Mouse (Mus musculus): Measurements from ENCODE around the gene Saa1.
"Not testable (repeated sequence)": the region's sequence is repeated elsewhere in the genome, so short reads cannot be mapped to it uniquely, and the experiment has no call there.

The Saa1 gene

DNA sequence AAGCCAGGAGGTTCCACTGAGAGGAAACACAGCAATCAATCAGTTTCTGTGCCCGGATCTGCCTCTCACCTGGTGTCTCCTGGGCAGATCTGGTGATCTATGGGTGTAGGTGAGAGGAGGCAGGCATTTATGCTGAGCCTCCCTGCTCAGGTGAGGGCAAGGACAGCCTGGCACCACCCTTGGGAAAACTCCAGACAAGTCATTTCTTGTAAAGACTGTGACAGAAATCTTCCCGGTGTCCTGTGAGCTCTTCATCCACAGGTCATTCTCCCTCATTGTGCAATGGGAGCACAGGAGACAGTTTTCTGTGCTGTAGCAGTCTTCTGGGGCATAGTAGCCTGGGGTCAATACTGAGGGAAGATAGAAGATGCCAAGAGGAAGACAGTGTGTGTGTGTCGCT lies at the start of gene Saa1:
Saa1 (minus strand) TSS at position 101 of the 400 bp plus-strand sequence.
- DNase-seq (ENCODE audit: low spot score): not testable (repeated sequence)

DNA sequence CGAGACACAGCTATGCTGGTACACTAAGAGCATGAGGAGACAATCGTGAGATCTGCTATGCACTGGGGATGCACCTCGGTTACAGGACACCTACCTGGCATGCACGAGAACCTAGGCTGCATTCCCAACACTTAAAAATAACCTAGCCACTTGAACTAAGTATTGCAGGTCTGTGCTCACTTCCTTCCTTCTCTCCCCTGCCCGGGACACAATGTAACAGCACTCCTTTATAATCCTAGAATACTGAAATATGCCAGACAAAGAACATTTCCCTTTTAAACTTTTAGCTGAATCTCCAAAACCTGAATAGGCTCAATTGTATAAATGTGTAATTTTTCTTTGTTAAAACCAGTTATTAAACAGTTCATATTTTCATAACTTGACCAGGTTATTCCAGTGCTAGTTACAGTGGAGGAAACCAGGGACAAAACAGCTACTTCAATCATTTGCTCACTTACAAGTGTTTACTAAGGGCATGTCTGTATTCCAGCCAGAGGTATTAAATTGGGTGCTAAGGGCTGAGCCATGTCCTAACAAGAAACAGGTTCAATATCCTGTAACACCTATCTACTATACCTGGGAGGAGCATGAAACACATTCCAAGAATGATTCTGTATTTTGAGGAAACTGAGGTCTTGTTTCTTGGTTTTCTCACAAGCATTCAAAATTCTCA lies 46.5 kb upstream of the Saa1 start:
- no peak for DNase-seq (ENCODE audit: low spot score)

DNA sequence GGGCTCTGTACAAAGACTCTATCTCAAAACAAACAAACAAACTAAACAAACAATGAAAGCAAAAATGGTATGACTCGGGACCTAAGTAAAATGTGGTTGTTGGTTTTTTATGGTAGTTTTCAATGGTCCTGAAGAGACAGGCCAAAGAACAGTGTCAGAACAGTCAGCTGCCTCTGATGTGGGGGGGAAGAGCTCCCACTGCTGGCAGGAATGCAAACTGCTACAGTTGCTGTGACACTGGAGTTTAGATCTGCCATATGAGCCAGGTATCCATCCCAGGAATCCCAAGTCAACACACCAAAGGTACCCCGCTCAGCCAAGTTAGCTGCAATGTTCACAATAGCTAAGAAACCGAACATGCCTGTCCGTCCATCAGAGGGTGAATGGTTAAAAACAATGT lies 27.9 kb upstream of the Saa1 start:
- DNase-seq (ENCODE audit: low spot score): peak; percentile 66

DNA sequence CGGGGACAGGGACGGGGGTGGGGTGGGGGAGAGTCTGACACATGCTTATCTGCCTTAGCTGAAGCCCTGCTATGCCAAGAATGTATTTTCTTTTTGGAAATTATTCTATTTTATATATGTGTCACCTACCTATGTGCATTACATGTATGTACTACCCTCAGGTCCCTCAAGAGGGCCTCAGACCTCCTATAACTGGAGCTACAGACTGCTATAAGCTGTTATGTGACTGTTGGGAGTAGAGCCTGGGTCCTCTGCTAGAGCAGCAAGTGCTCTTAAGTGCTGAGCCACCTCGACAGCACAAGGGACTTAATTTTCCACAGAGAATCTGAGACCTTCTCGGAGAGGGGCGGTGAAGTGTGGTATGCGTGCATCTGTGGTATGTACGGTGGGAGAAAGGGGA lies 25.7 kb upstream of the Saa1 start:
- DNase-seq (ENCODE audit: low spot score): no peak

DNA sequence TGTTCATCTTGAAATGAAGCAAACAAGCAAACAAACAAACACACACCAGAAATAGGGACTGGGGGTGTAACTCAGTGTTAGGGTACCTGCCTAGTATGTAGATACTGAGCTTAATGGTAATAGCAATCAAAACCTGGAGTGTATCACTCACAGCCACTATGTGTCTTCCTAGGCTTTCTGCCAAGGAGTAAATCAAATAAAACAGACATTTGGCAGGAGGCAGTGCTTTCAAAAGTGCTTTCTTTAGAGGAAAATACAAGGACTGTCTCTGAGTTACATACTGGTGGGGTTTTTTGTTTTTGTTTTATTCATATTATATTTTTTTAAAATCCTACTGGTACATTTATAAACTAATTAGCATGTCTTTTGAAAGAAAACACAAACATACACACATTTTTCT lies 24.6 kb upstream of the Saa1 start:
- no peak for DNase-seq (ENCODE audit: low spot score)

DNA sequence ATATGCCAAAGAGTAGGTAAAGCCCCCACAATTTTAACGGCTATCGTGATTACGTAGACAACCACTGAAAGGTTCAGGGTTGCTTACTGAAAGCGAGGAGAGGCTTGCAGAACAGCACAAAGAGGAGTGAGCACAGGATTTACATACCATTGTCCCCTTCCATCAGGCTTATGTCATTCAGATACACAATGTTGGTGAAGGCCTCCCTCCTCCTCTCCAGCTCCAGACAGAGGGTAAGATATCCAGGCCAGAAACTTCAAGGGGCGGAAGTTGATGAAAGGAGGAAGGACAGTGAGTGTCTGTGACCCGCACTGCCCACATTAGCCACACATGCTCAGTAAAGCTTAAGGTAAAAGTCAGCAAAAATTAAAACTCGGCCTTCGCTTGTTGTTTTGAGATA lies 21.9 kb upstream of the Saa1 start:
- DNase-seq (ENCODE audit: low spot score): no peak

DNA sequence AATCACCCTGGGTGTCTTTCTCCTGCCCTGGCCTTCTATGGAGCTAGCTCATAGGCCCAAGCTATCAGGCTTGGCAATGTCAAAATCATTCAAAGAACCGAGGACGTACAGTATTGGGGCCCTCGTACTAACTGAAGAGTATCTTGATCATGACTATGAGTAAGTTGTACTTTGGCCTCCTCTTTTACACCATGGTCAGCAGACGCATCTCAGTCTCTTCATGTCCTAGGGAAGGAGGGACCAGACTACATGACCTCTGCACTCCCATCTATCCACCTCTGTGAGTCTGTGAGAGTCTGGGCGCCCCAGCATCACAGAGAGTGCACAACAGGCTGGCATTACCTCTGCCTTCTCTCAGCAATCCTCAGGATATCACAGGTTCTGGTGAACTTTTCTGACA lies 19.8 kb upstream of the Saa1 start:
- no peak for DNase-seq (ENCODE audit: low spot score)

DNA sequence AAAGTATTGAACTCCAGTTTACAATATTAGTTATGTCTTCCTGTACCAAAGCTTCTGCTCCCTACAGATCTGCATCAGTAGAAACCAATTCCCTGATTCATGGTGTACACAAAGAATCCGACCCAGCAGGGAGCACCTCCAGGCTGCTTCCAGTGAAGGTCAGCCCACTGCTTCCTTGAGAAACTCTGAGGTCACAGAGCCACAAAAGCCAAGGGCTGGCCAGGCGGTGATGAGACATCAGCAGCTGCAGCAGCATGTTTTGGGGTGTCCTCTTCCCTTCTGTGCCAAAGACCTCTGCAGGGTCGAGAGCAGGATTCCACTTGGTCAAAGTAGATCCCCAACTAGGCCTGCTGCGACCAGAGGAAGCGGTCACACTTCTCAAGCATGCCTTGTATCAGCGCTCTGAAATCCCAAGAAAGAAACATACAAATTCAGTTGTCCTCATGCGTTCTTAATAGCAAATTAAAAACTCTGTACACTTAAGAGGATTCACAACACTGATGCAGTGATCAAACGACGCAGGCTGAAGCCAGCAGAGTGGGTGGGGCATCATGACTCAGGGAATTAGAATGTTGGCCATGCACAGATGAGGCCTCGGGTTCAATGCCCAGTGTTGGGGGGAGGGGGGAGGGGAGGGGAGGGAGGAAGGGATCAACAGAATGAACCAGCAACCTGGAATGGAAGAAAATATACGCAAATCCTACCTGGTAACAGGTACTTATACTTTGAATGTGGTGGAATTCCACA lies 18.4 kb upstream of the Saa1 start:
- no peak for DNase-seq (ENCODE audit: low spot score)

DNA sequence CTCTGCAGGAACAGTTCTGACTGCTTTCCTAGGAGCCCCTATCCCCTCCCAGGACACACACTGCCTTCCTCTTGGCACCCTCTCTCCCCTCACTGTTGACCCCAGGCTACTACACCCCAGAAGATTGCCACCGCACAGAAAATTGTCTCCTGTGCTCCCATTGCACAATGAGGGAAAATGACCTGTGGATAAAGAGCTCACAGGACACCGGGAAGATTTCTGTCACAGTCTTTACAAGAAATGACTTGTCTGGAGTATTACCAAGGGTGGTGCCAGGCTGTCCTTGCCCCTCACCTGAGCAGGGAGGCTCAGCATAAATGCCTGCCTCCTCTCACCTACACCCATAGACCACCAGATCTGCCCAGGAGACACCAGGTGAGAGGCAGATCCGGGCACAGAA lies 8.7 kb upstream of the Saa1 start, which contains the start of gene Saa2:
Saa2 (plus strand) TSS at position 301 of the 400 bp plus-strand sequence.
- DNase-seq (ENCODE audit: low spot score): no peak

DNA sequence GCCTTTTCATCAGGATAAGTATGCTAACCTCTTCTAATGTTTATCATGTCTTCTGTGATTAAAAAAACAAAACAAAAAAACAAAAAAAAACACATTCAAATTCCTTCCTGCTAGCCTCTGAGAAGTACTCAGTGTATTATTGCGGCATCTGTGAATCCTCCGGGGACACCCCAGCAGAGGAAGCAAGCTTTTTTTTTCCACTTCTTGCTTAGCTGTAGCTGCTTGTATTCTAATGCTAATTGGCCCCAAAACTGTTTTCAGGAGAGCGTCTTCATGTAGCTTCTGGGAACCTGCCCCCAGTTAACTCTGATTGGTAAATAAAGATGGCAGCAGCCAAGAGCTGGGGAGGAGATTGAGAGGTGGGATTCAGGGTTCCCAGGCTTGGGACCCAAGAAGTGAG lies 5.7 kb upstream of the Saa1 start:
- DNase-seq (ENCODE audit: low spot score): no peak

DNA sequence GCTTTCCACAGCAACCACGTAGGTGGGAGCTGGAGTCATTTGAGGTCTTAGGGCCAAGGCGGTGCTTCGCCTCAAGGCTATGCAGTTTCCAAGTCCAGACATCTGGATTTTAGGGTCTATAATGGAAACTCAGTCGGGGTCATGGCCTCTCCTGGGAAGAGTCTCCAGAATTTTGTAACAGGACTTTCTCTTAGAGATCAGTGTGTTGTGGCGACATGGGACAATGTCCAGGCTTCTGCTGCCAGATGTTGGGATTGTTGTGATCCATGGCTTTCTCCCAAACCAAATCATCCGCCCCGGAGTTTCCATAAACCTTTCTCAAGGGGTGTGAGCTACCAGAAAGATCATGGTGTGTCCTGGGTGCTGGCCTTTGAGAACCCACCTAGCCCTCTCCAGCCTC lies 3.6 kb upstream of the Saa1 start:
- no peak for DNase-seq (ENCODE audit: low spot score)

DNA sequence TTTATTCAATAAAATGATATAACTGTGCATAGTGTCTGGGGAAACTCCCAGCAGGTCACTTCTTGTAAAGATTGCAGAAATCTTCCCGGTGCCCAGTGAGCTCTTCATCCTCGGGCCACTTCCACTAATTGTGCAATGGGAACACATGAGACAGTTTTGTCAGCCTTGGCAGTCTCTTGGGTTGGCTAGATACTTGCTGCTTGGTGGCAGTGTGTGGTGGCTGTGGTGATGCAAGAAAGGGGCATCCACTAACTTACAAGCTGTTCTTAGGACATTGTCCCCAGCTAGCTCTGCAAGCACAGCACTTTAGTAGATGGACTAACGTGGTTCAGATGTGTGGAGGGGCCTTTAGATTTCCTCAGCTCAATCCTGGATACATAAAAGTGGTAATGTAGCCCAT lies 3.0 kb upstream of the Saa1 start:
- DNase-seq (ENCODE audit: low spot score): no peak

DNA sequence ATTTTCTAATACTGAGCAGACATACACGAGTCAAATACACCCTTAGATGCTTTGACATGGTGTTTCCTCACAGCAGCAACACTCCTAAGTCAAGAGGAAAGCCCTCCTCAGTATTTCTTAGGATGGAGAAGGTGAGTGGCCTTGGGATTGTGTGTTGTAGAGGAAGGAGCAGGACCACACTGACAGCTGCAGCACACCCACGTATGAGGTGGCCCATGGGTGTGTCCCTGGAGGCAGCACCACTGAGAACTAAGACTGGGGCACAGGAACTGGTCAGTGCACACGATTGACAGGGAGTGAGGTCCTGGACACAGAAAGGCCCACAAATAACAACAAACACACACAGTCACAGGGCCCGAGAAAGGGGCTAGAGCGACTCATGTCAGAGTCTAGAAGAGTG lies 2.7 kb downstream of the Saa1 start:
- not testable (repeated sequence) for DNase-seq (ENCODE audit: low spot score)

DNA sequence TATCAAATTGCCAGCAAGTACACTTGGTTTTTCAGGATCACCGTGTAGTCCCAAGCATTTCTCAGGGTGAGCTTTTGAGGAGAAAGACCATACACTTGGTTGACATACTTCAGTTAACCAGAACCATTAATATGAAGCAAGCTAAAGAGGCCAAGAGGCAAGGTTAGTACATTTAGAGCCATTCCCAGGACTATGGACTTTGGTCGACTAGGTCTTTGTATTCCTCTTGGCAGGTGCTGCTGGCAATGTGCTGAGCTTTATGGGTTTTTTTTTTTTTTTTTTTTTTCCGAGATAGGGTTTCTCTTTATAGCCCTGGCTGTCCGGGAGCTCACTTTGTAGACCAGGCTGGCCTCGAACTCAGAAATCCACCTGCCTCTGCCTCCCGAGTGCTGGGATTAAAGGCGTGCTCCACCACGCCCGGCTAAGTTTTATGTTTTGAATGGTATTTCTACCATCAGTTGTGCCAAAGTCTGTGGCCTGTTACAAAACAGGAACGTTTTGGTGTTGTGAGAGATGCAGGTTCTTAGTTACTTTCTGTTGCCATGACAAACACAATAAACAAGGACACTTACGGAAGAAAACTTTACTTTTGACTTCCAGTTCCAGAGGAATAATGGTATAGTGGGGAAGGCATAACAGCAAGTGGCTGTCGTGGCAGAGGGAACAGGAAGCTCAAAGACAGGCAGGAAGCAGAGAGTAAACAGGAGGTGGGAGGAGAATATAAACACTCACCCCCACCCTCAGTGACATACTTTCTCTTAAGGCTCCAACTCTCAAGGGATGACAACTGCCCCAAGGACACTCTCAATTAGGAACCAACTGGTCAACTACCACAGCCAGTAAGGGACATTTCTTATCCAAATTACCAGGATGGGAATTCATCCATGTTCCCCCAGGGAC lies 4.0 kb downstream of the Saa1 start:
- DNase-seq (ENCODE audit: low spot score): no peak

DNA sequence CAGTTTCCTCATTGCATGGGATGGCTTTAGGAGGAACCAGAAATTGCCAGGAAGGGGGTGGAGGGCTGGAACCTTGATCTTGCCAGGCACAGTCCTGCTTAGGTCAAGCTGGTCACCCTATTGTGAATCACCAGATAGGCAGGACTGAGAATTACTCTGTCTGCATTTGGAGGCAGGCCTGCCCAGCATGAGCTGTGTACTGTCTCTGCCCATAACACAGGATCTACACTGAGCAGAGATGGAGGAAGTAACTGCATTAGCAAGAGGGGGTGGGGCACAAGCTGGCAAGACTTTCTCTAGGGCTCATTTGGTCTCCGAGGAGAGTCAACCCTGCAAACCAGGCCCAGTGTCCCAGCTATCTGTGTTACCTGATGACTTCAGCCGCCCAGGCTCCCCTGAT lies 7.8 kb downstream of the Saa1 start:
- no peak for DNase-seq (ENCODE audit: low spot score)

DNA sequence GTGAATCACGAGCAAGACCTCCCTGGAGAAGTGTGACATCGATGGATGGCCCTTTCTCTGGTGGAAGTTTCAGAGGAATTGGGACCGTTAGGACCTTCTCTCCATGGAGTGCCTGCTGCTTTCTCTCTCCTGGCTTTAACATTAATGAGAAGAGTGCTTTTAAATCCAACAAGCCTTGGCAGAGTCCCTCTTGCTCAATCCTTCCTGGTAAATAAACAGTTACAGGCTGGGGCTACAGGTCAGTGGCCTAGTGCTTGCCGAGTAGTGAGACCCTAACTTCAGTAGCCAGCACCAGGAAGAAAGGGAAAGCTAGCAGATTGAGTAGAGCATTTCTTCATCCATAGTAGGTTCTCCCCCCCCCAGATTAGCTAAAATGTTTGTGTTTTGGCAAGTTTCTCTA lies 10.3 kb downstream of the Saa1 start, which contains the start of gene Saa4:
Saa4 (minus strand) TSS at position 146 of the 400 bp plus-strand sequence.
- DNase-seq (ENCODE audit: low spot score): no peak

DNA sequence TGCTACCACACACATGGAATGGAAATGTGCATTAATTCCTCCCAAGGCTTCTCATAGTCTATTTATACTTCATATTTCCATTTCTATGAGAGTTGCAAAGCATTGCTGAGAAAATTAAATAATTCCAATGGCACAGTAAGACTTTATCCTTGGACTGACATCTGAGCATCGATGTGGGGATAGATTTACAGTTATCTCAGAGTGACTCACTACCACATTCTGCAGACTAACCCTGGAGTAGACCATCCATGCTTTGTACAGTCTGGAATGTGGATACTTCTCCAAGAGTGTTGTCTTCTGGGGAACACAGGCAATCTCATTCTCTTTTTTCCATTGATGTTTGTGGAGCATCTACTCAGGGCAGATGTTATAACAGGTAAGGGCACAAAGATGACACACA lies 15.2 kb downstream of the Saa1 start:
- DNase-seq (ENCODE audit: low spot score): no peak

DNA sequence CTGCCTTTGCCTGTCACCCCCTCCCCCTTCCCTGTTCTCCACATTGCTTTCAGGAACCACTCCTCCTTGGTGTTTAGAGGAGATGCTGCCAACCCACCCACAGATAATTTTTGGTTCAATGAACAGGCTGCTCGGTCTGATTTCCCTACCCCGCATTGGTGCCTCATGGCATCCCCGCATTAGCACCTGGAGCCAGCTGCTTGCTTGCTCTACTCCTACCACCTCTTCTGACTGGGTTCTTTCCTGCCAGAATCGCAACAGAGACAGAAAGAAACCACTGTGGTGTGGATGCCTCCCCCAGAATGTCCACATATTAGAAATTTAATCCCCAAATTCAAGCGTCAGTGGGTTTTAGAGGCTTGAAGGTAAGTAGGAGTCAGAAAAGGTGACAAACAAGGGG lies 18.4 kb downstream of the Saa1 start:
- DNase-seq (ENCODE audit: low spot score): no peak

DNA sequence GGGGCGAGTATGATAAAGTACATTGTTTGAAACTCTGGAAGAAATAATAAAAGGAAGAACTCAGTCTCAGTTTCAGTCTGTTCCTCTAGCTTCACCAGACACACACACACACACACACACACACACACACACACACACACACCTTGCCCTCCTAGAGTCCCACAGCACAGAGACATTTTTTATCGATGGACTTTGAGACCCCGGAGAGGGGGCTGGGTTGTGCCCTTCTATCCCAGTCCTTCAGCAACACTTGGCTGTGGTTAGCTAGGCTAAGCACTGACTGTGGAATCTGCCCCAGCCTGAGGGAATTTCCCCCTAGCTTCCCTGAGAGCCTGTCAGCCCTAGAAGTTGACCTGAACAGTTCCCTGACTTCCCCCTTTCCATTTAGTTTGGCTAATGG lies 18.9 kb downstream of the Saa1 start:
- DNase-seq (ENCODE audit: low spot score): no peak

DNA sequence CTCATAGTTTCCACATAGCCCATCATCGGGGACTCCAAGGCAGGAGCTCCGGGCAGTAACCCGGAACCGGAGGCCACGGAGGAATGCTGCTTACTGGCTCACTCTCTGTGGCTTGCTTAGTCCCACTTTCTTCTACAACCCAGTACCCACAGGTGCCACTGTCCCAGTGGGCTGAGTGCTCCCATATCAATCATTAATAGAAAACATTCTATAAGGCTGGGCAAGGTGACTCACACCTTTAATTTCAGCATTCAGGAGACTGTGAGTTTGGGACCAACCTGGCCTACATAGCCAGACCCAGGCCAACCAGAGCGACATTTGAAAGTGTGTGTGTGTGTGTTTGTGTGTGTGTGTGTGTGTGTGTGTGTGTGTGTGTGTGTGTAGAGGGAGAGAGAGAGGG lies 19.4 kb downstream of the Saa1 start:
- DNase-seq (ENCODE audit: low spot score): no peak

DNA sequence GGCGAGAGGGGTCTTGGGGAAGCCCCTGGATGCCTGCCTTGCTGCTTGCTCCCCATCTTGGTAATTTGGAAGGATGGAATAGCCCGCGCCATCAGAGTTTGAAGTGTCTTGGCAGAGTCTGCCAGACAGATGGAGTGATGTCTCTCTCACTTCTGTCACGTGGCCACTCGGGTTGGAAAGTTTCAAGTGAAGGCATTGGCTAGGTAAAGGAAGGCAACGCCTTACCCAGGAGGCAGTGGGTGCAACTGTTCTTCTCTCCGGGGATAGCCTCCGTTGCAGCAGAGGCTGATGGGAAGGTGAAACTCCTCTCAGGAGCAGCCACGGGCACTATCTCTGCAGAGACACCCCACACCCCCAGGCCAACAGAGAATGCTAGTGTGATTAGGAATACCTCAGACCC lies 22.3 kb downstream of the Saa1 start:
- DNase-seq (ENCODE audit: low spot score): no peak

DNA sequence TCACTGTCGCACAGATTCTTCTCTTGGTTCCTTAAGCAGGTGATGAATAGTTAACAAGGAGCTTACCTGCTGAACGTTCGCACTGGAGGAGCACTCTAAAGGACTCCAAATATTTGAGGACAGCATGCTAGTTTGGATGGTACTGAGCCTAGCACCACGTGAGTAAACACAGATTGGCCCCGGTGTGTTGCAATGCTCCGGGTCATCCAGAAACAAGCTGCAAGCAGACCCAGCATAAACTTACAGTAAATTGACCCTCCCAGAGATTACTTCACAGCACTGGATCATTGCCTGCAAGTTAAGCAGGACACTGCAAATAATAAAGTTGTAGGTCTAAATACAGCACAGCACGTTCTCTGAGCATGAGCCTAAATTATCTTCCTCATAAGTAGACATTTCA lies 23.3 kb downstream of the Saa1 start:
- no peak for DNase-seq (ENCODE audit: low spot score)
